9 mouse cellular contexts compared by ENCODE assay signal in genomic region chr17:73770964-73771363, GRCm38 (mm10). TPM values are rescaled to one million over a fixed set of nuclear protein-coding genes. Genes with fewer than 3 reads are reported as not detected.
A peak's percentile ranks its signal among the peaks of the same experiment; 100 is the strongest.
DNase-seq lines count a peak whose midpoint lies in the region; ATAC-seq and TF ChIP-seq lines count a peak whose summit lies in the region.
"Had no signal": no experiment of that assay in that cellular context is flagged by ENCODE, and none has a peak within 500 bp of the region (broad histone marks: within the 10 kb centered on the region; RNA-seq: fewer than 3 reads in every experiment).

No protein-coding gene starts in this region.

- no peaks in the 10 kb centered on the region for H3K9me3 ChIP-seq in liver, embryonic 12.5 days (replicated peaks)
- no peaks in the 10 kb centered on the region for H3K9me3 ChIP-seq in embryonic facial prominence, embryonic 14.5 days (ENCODE audit: control insufficient read depth, low read length)
- H3K9me3 ChIP-seq in liver, postnatal 0 days (ENCODE audit: low read length) = no peaks in the 10 kb centered on the region

- TF ChIP-seq CTCF in liver, postnatal 0 days (IDR thresholded peaks at IDR 0.05; ENCODE audit: low read depth) = no peak

- 47% methylated on average over 8 of the region's 8 CpGs for WGBS in liver, embryonic 12.5 days (ENCODE audit: insufficient replicate concordance)
- WGBS in embryonic facial prominence, embryonic 14.5 days = 33% methylated on average over 8 of the region's 8 CpGs
- 47% methylated on average over 8 of the region's 8 CpGs for WGBS in liver, postnatal 0 days (ENCODE audit: insufficient replicate concordance)

- no peak overlapping the region for H3K4me3 ChIP-seq in liver, embryonic 12.5 days
- H3K4me3 ChIP-seq in embryonic facial prominence, embryonic 14.5 days (ENCODE audit: low read depth, low read length) = no peak overlapping the region
- H3K4me3 ChIP-seq in liver, postnatal 0 days (ENCODE audit: low read depth, low read length) = no peak overlapping the region

- no peaks in the 10 kb centered on the region for H3K27me3 ChIP-seq in liver, embryonic 12.5 days (replicated peaks)
- no peaks in the 10 kb centered on the region for H3K27me3 ChIP-seq in embryonic facial prominence, embryonic 14.5 days (replicated peaks; ENCODE audit: control insufficient read depth, insufficient read depth, low read length)
- no peaks in the 10 kb centered on the region for H3K27me3 ChIP-seq in liver, postnatal 0 days (ENCODE audit: insufficient read depth, low read length)

- ATAC-seq in liver, embryonic 12.5 days = no peak
- ATAC-seq in embryonic facial prominence, embryonic 14.5 days (ENCODE audit: low read depth) = peak; percentile 82; the same call in 1 of the 2 replicates
- ATAC-seq in liver, postnatal 0 days = peak; percentile 63
- ATAC-seq: Patski had no signal

- DNase-seq in liver = peak; percentile 27
- peak; percentile 73 for DNase-seq in embryonic facial prominence, embryonic 14.5 days (ENCODE audit: low spot score)
- DNase-seq in kidney, adult 18-20 months = peak; percentile 34
- peak; percentile 17 for DNase-seq in liver, postnatal 0 days
- peak; percentile 5 for DNase-seq in yolk sac, embryonic 10.5 days (ENCODE audit: low spot score)
- no peak for DNase-seq in ovary, postnatal 36 days (ENCODE audit: low spot score)
- no peak for DNase-seq in ovary, adult 18-20 months (ENCODE audit: low spot score)

- H3K4me1 ChIP-seq in liver, embryonic 12.5 days = no peaks in the 10 kb centered on the region
- H3K4me1 ChIP-seq in embryonic facial prominence, embryonic 14.5 days (ENCODE audit: control insufficient read depth, insufficient read depth, low read length) = no peaks in the 10 kb centered on the region
- no peaks in the 10 kb centered on the region for H3K4me1 ChIP-seq in liver, postnatal 0 days (ENCODE audit: insufficient read depth)

- H3K4me2 ChIP-seq in liver, embryonic 12.5 days = no peak overlapping the region
- no peak overlapping the region for H3K4me2 ChIP-seq in embryonic facial prominence, embryonic 14.5 days (ENCODE audit: low read depth, low read length)
- no peak overlapping the region for H3K4me2 ChIP-seq in liver, postnatal 0 days (ENCODE audit: low read depth, low read length)

- H3K27ac ChIP-seq in liver, embryonic 12.5 days = no peak overlapping the region
- H3K27ac ChIP-seq in embryonic facial prominence, embryonic 14.5 days (replicated peaks; ENCODE audit: low read depth, low read length) = no peak overlapping the region
- no peak overlapping the region for H3K27ac ChIP-seq in liver, postnatal 0 days (ENCODE audit: low read depth)

- peak; percentile 52; the same call in 1 of the 2 replicates for TF ChIP-seq EP300 in liver, postnatal 0 days (IDR thresholded peaks at IDR 0.05; ENCODE audit: low read depth)

- H3K9ac ChIP-seq in liver, embryonic 12.5 days = no peak overlapping the region
- H3K9ac ChIP-seq in embryonic facial prominence, embryonic 14.5 days (ENCODE audit: low read depth, low read length) = no peak overlapping the region
- no peak overlapping the region for H3K9ac ChIP-seq in liver, postnatal 0 days (replicated peaks)

- no peaks in the 10 kb centered on the region for H3K36me3 ChIP-seq in liver, embryonic 12.5 days
- no peaks in the 10 kb centered on the region for H3K36me3 ChIP-seq in embryonic facial prominence, embryonic 14.5 days (ENCODE audit: control insufficient read depth, insufficient read depth, low read length)
- H3K36me3 ChIP-seq in liver, postnatal 0 days (replicated peaks; ENCODE audit: insufficient read depth, low read length) = no peaks in the 10 kb centered on the region

RNA-seq across cellular contexts. Expression of gene Ehd3, which starts 33.0 kb away (rescaled TPM):
- 29.8 and 30.3 TPM in 2 replicates for polyA plus RNA-seq in liver, embryonic 12.5 days (2016; fragmentation: Nextera tagmentation; extraction: Ambion mirVana)
- 4.0 and 4.1 TPM in 2 replicates for polyA plus RNA-seq in embryonic facial prominence, embryonic 14.5 days (2014; fragmentation: Nextera tagmentation; extraction: Ambion mirVana)
- polyA plus RNA-seq in liver, postnatal 0 days (2015; fragmentation: Nextera tagmentation; extraction: Ambion mirVana) = 22.5 and 23.7 TPM in 2 replicates

Comparison
In these comparisons a context has a peak if more than half of its experiments do, and no peak if none do; other contexts are left out.
1. DNase-seq: peak in liver (single experiment), embryonic facial prominence, embryonic 14.5 days (single experiment), kidney, adult 18-20 months (single experiment), liver, postnatal 0 days (single experiment) and yolk sac, embryonic 10.5 days (single experiment); none in ovary, postnatal 36 days (single experiment) and ovary, adult 18-20 months (single experiment).